Mouse (Mus musculus) testis, adult 2 months (tissue): ENCODE measurements around the gene Sgf29.

Source experiments
- CTCF ChIP-seq: fragments of 200-500 bp; IDR thresholded peaks from 2 replicates; pipeline ENCODE4 v1.5.1; 2012; ENCODE audit warnings: low read depth, mild to moderate bottlenecking, inconsistent platforms, low read length, moderate library complexity; ENCODE audit not compliant: control insufficient read depth, insufficient read depth, insufficient replicate concordance
- POLR2A ChIP-seq: fragments of 200-500 bp; IDR thresholded peaks from 2 replicates; pipeline ENCODE4 v1.6.1; 2012; ENCODE audit warnings: low read depth, mild to moderate bottlenecking, inconsistent platforms, low read length, moderate library complexity; ENCODE audit not compliant: control insufficient read depth

- TF ChIP-seq CTCF (no peak), POLR2A (0 out of 2 replicates have a peak, but pooled peaks have one; percentile 52)
Measured at GRCm38 (mm10) chr7:126695210-126695611, 46.1 kb downstream of the Sgf29 start, which contains the start of gene Bola2.
